Mouse (Mus musculus) small intestine, adult 2 months (tissue): ENCODE results near the gene Stim1.

Experiments
- CTCF ChIP-seq: fragments of 200-500 bp; IDR thresholded peaks from 2 replicates; pipeline ENCODE4 v1.5.1; 2012; ENCODE audit warnings: low read depth, mild to moderate bottlenecking, control low read depth, inconsistent platforms, low read length, moderate library complexity, mixed read lengths; ENCODE audit not compliant: insufficient replicate concordance, insufficient read length; ENCODE audit errors: extremely low read depth
- POLR2A ChIP-seq: fragments of 200-500 bp; IDR thresholded peaks from 2 replicates; pipeline ENCODE4 v1.6.1; 2012; ENCODE audit warnings: low read depth, mild to moderate bottlenecking, control low read depth, inconsistent platforms, low read length, moderate library complexity

GRCm38 (mm10) chr7:102337326-102337725, 69.7 kb downstream of the Stim1 start:
- no peak for TF ChIP-seq CTCF
- TF ChIP-seq POLR2A: no peak
